Comparison of ENCODE assay signal across 13 mouse cellular contexts in the genomic region with DNA sequence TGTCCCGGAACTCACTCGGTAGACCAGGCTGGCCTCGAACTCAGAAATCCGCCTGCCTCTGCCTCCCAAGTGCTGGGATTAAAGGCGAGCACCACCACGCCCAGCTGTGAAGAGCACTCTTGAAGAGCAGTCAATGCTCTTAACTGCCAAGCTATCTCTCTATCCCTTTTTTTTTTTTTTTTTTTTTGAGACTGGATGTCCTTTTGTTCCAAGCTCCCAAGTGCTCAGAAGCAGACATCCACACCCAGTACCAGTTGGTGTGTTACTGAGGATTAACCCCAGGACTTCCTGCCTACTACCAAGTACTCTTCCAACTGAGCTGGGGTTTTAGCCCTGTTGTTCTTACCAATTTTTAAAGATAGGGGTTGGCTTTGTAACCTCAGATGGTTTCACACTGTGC.
"Had no signal": no experiment of that assay in that cellular context is flagged by ENCODE, and none has a peak within 500 bp of the region (broad histone marks: within the 10 kb centered on the region; RNA-seq: fewer than 3 reads in every experiment).

No protein-coding gene starts in this region.

- DNase-seq: lung, adult 18-20 months; lung, embryonic 14.5 days; lung, postnatal 10 days; lung, postnatal 4 days; midbrain, embryonic 14.5 days; right cerebral cortex, postnatal 14 days; thymus, adult 2 months; thymus, postnatal 25 days; thymus, postnatal 4 days had no signal

- H3K27ac ChIP-seq: midbrain, embryonic 10.5 days; midbrain, embryonic 12.5 days; neural tube, embryonic 13.5 days had no signal

- H3K4me3 ChIP-seq: midbrain, embryonic 10.5 days; midbrain, embryonic 12.5 days; myocyte; neural tube, embryonic 13.5 days had no signal

- H3K9ac ChIP-seq: lung, embryonic 14.5 days; midbrain, embryonic 12.5 days; neural tube, embryonic 13.5 days had no signal

- H3K27me3 ChIP-seq: midbrain, embryonic 12.5 days; neural tube, embryonic 13.5 days had no signal

- H3K9me3 ChIP-seq: midbrain, embryonic 10.5 days; midbrain, embryonic 12.5 days; neural tube, embryonic 13.5 days had no signal

- H3K4me1 ChIP-seq: midbrain, embryonic 10.5 days; midbrain, embryonic 12.5 days had no signal
